Mouse (Mus musculus): ENCODE data around the gene Gm16181.
A peak's percentile ranks its signal among the peaks of the same experiment; 100 is the strongest.

The Gm16181 gene

GRCm38 (mm10) chr17:35195631-35196320 lies 24.9 kb upstream of the Gm16181 start:
- DNase-seq = peak; percentile 63

- no peak for DNase-seq
These were observed 24.4 kb upstream of the Gm16181 start for GRCm38 (mm10) chr17:35196321-35196641.

DNA sequence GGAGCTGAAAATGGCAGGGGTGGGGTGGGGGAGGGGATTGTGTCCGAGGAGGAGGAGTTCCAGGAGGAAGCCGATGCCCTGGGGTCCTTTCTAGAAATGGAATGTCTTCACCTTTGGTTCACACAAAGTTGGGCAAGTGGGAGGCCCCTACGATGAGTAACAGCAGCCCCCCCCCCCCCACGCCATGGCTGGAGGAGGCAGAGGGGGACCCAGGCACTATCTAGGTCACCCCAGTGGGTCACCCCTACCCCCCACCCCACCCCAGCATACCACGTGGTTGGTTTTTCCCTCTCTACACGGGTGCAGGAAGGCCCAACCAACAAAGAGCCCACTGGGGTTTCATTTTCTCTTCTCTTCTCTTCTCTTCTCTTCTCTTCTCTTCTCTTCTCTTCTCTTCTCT lies 23.5 kb upstream of the Gm16181 start:
- DNase-seq = no peak

DNA sequence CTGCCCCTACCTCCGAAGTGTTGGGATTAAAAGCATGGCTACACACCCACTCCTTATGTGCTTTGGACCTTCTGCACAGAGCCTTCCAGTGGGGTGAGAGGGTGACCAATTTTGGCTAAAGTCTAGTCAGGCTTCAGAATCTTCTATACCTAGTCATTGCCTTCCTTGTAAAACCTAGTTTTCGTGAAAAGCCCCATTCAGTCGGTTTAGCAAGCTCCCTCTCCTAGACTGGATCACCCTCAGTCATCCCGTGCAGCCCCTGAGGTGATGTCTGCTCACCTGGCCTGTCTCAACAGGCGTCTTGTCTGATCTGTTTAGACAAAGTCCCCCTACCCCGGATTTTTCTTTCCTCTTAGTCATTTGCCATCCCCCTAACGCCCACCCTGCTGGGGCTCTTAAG lies 22.6 kb upstream of the Gm16181 start:
- DNase-seq = no peak

GRCm38 (mm10) chr17:35198946-35199345 lies 21.7 kb upstream of the Gm16181 start:
- no peak for DNase-seq

DNA sequence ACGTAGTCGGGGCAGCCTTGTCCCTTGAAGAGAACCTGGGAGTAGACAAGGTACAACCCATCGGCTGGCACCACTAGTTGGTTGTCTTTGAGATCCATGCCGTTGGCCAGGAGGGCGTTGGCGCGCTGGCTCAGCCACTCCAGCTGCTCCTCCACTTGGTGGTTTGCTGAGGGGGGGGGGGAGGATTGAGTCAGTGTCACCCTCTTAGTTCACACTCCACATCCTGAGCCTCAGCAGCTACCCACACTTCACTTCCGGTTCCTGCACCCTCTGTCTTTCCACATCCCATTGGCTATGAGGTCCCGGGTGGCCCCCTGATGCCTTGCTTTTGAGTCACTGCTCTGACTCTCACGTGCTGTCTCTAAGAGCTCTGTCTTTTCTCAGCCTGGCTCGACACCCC lies 20.2 kb upstream of the Gm16181 start:
- DNase-seq = no peak

GRCm38 (mm10) chr17:35201128-35201527 lies 19.5 kb upstream of the Gm16181 start:
- no peak for DNase-seq

GRCm38 (mm10) chr17:35201787-35202186 lies 18.8 kb upstream of the Gm16181 start, which contains the start of gene Tnf:
TSS of gene Tnf (minus strand) at chr17:35202007.
- DNase-seq = no peak

DNA sequence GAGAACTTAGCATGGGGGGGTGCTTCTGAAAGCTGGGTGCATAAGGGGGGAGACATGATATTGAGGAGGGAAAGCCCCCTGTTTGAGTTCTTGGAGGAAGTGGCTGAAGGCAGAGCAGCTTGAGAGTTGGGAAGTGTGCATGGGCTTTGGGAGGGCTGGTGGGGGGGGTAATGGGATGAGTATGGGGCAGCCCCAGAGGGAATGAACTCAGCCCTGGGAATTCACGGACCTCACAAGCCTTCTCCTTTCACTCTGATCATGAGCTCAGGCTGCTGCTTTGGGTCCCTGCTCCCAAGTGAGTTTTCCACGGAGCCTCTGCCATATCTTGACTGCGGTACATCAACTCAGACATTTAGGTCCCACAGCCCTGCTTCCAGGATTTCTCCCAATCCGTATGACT lies 18.2 kb upstream of the Gm16181 start:
- DNase-seq = no peak

- no peak for DNase-seq
These were observed 15.9 kb upstream of the Gm16181 start, which contains the start of gene Lta for GRCm38 (mm10) chr17:35204494-35205379. TSS of gene Lta (minus strand) at chr17:35205351.

GRCm38 (mm10) chr17:35205380-35205769 lies 15.3 kb upstream of the Gm16181 start:
- no peak for DNase-seq

DNA sequence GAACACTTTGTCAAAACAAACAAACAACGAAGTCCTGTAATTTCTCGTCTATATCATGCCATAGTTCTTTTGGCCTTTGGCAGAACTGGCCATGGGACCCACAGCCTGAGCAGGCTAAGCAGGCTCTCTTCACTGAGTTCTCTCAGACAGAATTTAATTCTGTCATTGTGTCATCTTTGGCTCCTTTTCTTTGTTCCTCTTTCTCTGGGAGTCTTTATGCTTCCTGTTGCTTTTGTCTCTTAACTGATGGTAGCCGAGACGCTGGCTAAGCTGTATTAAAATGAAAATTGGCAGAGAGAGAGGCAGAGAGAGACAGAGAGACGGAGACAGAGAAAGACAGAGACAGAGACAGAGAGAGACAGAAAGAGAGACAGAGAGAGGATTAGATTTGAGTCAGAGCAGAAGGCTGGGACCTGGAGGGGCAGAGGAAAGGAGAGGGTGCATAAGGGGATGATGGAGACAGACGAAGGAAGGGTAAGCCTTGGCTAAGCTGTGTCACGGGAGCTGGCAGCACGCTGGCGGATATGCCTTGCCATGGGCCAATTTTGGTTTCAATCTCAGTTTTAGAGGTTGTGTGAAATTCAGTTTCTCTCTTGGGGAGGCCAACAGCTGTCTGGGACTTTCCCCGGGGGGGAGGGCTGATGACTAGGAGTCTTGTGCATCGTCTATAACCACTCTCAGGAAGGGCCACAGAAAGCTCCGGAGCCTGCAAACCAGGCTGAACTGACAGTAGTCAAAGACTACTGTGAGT lies 10.7 kb upstream of the Gm16181 start:
- no peak for DNase-seq

- DNase-seq = no peak
These were observed 10.0 kb upstream of the Gm16181 start for GRCm38 (mm10) chr17:35210593-35210992.

DNA sequence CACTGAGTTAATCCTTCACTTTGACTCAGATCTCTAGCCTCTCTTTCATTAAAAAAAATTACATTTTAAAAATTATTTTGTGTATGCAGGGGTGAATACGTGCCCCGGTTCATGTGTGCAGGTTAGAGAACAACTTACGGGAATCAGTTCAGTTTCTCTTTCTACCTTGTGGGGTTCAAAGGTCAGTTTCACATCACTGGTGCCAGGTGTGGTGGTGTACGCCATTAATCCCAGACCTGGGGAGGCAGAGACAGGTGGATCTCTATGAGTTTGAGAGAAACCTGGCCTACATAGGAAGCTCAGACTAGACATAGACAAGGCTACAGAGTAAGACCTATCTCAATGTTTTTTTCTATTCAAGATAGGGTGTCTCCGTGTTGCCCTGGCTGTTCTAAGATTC lies 7.6 kb upstream of the Gm16181 start:
- DNase-seq = no peak

DNA sequence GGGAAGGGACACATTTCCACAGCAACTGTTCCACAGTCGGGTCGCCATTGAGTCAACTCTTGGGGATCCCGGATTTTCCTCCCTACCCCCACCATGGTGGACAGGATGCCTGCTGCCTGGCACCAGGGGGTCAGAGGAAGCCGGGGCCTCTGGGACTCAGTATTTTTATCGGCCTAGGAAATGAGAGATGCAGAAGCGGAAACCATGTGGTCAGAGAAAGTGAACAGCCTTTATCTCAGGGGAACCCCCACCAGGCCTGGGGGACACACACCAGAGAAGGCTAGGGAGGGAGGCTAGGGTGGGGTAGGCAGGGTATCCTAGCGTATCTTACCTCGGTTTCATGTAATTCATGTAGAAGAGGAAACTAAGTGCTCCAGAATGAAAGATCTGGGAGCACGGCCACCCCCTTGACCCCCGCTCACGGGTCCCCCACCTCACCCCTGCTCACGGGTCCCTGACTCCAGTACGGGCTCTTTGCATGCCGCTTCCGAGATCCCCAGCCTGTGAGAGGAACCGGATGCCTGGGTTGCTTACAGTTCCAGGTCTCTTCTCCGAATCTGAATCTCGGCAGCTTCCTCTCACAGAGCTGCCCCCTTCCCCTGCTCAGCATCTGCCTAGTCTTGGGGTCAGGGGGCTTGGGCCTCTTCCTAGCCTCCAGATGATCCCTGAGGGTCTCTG lies 2.0 kb upstream of the Gm16181 start:
- peak; percentile 43 for DNase-seq

DNA sequence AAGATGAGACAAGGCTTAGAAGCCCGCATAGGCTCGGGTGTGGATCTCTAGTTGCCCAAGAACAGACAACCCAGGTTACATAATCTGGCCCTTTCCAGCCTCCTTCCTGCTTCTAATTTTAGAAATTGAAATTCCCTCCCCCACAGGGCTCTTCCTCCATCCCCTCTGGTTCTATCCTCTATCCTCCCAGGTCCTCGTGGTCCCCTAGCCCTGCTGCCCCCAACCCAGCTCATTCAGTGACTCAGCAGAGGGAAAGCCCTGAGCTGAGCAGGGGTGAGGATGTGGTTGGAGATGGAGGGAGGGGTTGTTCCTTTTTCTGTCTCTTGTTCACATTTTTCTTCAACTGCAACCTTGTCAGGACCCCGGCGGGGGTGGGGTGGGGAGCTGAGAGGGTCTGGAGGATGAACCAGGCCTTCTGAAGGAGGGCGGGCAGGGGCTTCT lies 1.0 kb upstream of the Gm16181 start:
- no peak for DNase-seq

GRCm38 (mm10) chr17:35222299-35222698 lies 1.7 kb downstream of the Gm16181 start:
- DNase-seq = no peak

DNA sequence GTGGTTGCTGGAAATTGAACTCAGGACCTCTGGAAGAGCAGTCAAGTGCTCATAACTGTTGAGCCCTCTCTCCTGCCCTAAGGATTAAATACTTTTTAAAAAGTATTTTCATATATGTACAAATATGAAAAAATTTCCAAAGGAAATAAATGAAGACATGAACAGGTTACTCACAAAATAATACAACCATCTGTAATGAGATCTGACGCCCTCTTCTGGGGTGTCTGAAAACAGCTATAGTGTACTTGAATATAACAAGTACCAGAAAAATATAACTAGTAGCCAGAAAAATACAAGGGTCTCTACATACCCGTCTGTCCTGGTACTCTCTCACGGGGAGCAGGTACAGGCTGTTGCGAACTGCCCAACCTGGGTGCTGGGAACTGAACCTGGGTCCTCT lies 4.0 kb downstream of the Gm16181 start:
- DNase-seq = no peak

DNA sequence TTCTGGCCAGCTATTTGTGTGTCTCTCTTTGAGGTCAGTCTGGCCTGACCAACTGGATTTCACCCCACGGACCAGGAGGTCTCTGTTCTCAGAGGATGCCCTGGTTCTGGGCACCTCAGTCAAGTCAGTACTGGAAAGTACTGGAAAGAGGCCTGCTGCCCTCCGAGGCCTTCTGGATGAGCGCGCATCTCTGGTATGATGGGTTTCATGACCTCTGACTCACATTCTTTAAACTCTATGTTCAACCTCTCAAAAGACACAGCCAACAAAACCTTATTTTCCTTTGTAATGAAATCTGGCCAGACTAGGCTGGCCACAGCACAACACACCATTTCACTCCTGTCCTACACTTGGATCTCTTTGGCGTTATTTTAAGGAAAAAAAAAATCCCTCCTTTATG lies 4.8 kb downstream of the Gm16181 start:
- no peak for DNase-seq

DNA sequence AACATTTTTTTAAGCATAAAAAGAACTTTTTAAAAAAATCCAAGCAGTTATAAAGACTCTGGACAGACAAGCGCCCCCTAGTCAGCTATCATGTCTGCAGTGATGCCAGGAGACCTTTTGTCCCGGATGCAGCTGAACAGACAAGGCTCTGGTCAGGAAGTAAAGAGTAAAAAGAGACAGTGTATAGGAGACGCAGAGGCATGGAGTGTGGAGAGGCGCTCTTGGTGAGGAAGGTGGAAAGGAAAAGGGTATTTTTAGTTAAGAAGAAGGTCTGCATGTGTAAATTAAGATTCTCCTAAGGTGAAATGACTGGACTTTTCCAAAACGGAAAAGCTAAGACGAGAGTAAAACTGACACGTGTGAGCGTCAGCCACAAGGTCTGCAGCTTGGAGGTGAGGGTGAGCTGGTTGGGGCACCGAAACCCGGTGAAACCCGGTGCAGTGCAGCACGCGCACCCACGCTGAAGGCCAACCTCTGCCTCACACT lies 6.0 kb downstream of the Gm16181 start:
- DNase-seq = no peak

DNA sequence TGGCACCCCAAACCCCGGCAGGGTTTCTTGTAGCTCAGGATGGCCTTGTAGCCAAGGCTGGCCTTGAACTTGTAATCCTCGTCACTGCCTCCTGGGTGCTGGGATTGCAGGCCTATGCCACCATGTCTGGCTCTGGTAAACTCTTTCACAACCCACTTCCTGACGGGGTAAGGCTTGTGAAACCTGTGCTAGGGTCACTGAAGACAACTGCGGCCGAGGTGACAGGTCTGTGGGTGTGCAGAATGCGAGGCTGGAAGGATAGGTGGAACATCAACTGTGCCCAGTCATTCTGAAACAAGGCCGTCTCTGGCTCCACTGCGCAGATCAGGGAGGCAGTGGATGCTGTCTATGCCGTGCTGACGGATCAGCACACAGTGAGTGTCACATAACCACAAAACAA lies 10.4 kb downstream of the Gm16181 start:
- DNase-seq = no peak

DNA sequence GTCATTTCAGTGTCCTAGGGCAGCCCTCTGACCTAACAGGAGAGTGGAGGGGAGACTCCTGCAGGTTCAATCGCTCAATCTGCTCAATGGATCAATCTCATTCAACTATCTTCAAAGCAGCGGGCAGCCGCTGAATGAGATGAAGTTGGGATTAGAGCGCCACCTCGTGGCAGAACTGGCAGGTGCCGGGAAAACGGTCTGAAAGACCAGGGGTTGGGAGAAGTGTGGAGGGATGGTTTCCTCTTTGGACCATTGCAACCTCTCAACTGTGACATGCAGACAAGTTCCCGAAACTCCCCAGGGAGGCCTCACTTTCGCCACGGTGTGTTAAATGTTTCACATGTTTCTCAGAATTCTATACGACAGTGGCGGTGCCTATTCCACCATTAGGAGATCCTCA lies 11.4 kb downstream of the Gm16181 start:
- peak; percentile 69 for DNase-seq

- no peak for DNase-seq
These were observed 12.0 kb downstream of the Gm16181 start for GRCm38 (mm10) chr17:35232659-35233058.
